Comparison of ENCODE assay signal across 21 mouse cellular contexts in the genomic region with DNA sequence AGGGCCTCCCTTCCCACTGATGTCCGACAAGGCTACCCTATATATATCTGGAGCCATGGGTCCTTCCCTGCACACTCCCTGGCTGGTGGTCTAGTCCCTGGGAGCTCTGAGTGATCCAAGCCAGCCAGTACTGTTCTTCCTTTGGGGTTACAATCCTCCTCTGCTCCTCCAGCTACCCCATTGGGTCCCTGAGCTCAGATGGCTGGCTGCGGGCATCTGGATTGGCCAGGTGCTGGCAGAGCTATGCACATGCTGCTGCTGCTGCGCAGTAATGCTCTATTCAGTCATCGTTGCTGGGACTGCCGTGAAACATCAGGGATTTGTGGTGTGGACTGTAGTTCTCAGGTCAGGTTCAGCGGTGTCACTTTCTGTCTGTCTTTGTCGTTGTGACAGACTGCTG. TPM values are rescaled to one million over a fixed set of nuclear protein-coding genes. Genes with fewer than 3 reads are reported as not detected.
A peak's percentile ranks its signal among the peaks of the same experiment; 100 is the strongest.
DNase-seq lines count a peak whose midpoint lies in the region; ATAC-seq and TF ChIP-seq lines count a peak whose summit lies in the region.
"Had no signal": no experiment of that assay in that cellular context is flagged by ENCODE, and none has a peak within 500 bp of the region (broad histone marks: within the 10 kb centered on the region; RNA-seq: fewer than 3 reads in every experiment).

No protein-coding gene starts in this region.

- no peak for TF ChIP-seq POLR2A in limb, embryonic 14.5 days (IDR thresholded peaks at IDR 0.05; ENCODE audit: borderline replicate concordance, extremely low read depth, insufficient read depth, insufficient read length)

- H3K4me2 ChIP-seq in embryonic facial prominence, embryonic 11.5 days (ENCODE audit: low read depth, low read length), result no peak overlapping the region
- no peak overlapping the region for H3K4me2 ChIP-seq in limb, embryonic 14.5 days (replicated peaks; ENCODE audit: low read depth, low read length, severe bottlenecking)
- H3K4me2 ChIP-seq in intestine, postnatal 0 days (replicated peaks; ENCODE audit: low read depth), result no peak overlapping the region
- H3K4me2 ChIP-seq: forebrain, embryonic 13.5 days; heart, embryonic 11.5 days; hindbrain, embryonic 15.5 days had no signal

- H3K9me3 ChIP-seq in embryonic facial prominence, embryonic 11.5 days (replicated peaks; ENCODE audit: control insufficient read depth, low read length), result no peaks in the 10 kb centered on the region
- H3K9me3 ChIP-seq in embryonic facial prominence, embryonic 10.5 days, result no peaks in the 10 kb centered on the region
- no peaks in the 10 kb centered on the region for H3K9me3 ChIP-seq in limb, embryonic 14.5 days (ENCODE audit: control insufficient read depth, low read length)
- no peaks in the 10 kb centered on the region for H3K9me3 ChIP-seq in limb, embryonic 10.5 days (replicated peaks)
- no peaks in the 10 kb centered on the region for H3K9me3 ChIP-seq in intestine, postnatal 0 days (ENCODE audit: control insufficient read depth)
- H3K9me3 ChIP-seq: forebrain, embryonic 10.5 days; forebrain, embryonic 13.5 days; hindbrain, embryonic 15.5 days had no signal

- H3K36me3 ChIP-seq in embryonic facial prominence, embryonic 11.5 days (replicated peaks; ENCODE audit: control insufficient read depth, insufficient read depth, low read depth, low read length), result no peaks in the 10 kb centered on the region; the same call in 1 of the 2 replicates
- peaks cover 89% of the 10 kb centered on the region for H3K36me3 ChIP-seq in embryonic facial prominence, embryonic 10.5 days (replicated peaks)
- H3K36me3 ChIP-seq in limb, embryonic 14.5 days (ENCODE audit: control insufficient read depth, insufficient read depth, low read length), result peaks cover 55% of the 10 kb centered on the region
- H3K36me3 ChIP-seq in limb, embryonic 10.5 days, result peaks cover 90% of the 10 kb centered on the region
- peaks cover 89% of the 10 kb centered on the region for H3K36me3 ChIP-seq in intestine, postnatal 0 days (ENCODE audit: control insufficient read depth, insufficient read depth)

- peak; percentile 34; the same call in 1 of the 2 replicates for ATAC-seq in embryonic facial prominence, embryonic 11.5 days (replicated peaks; ENCODE audit: insufficient number of reproducible peaks, low FRiP score, low TSS enrichment, low read depth)
- ATAC-seq in limb, embryonic 14.5 days (ENCODE audit: low FRiP score, low read depth), result no peak
- ATAC-seq in intestine, postnatal 0 days, result no peak
- ATAC-seq: forebrain, embryonic 13.5 days; forebrain, embryonic 16.5 days had no signal

- no peak for DNase-seq in embryonic facial prominence, embryonic 11.5 days (ENCODE audit: low spot score)
- DNase-seq in embryonic facial prominence, embryonic 10.5 days (ENCODE audit: low spot score), result no peak
- no peak for DNase-seq in limb, embryonic 14.5 days (ENCODE audit: low spot score)
- DNase-seq in limb, embryonic 10.5 days (ENCODE audit: low spot score), result no peak
- peak; percentile 54 for DNase-seq in R1 (ENCODE audit: low read depth, low spot score)
- DNase-seq: adrenal gland, postnatal 10 days; adrenal gland, postnatal 36 days; cerebellum, adult 18-20 months; cerebellum, adult 9-10 months; cerebellum, postnatal 14 days; gastrocnemius, postnatal 10 days; gastrocnemius, postnatal 36 days; heart, postnatal 36 days; kidney, adult 18-20 months had no signal

- WGBS in embryonic facial prominence, embryonic 11.5 days, result 87% methylated on average over 7 of the region's 7 CpGs
- 88% methylated on average over 7 of the region's 7 CpGs for WGBS in embryonic facial prominence, embryonic 10.5 days
- 85% methylated on average over 7 of the region's 7 CpGs for WGBS in limb, embryonic 14.5 days
- WGBS in limb, embryonic 10.5 days, result 93% methylated on average over 7 of the region's 7 CpGs
- WGBS in intestine, postnatal 0 days, result 92% methylated on average over 7 of the region's 7 CpGs

- H3K27ac ChIP-seq in embryonic facial prominence, embryonic 11.5 days (replicated peaks; ENCODE audit: low read depth, low read length), result no peak overlapping the region
- H3K27ac ChIP-seq in embryonic facial prominence, embryonic 10.5 days (replicated peaks), result no peak overlapping the region
- H3K27ac ChIP-seq in limb, embryonic 14.5 days (replicated peaks; ENCODE audit: low read depth, low read length), result no peak overlapping the region
- no peak overlapping the region for H3K27ac ChIP-seq in limb, embryonic 10.5 days
- H3K27ac ChIP-seq in intestine, postnatal 0 days (ENCODE audit: low read depth, low read length), result no peak overlapping the region
- H3K27ac ChIP-seq: forebrain, embryonic 10.5 days; forebrain, embryonic 13.5 days; hindbrain, embryonic 15.5 days had no signal

- no peaks in the 10 kb centered on the region for H3K27me3 ChIP-seq in embryonic facial prominence, embryonic 11.5 days (ENCODE audit: control insufficient read depth, insufficient read depth, low read length)
- no peaks in the 10 kb centered on the region for H3K27me3 ChIP-seq in embryonic facial prominence, embryonic 10.5 days (replicated peaks; ENCODE audit: low read depth, poor library complexity, severe bottlenecking)
- no peaks in the 10 kb centered on the region for H3K27me3 ChIP-seq in limb, embryonic 14.5 days (ENCODE audit: control insufficient read depth, insufficient read depth, low read length)
- H3K27me3 ChIP-seq in limb, embryonic 10.5 days (ENCODE audit: low read depth, poor library complexity, severe bottlenecking), result no peaks in the 10 kb centered on the region
- no peaks in the 10 kb centered on the region for H3K27me3 ChIP-seq in intestine, postnatal 0 days (replicated peaks; ENCODE audit: control insufficient read depth, insufficient read depth, low read length)
- H3K27me3 ChIP-seq: forebrain, embryonic 13.5 days; hindbrain, embryonic 15.5 days had no signal

- no peak overlapping the region for H3K9ac ChIP-seq in embryonic facial prominence, embryonic 11.5 days (replicated peaks; ENCODE audit: low read length)
- H3K9ac ChIP-seq in limb, embryonic 14.5 days (ENCODE audit: low read depth, low read length, severe bottlenecking), result 0 out of 2 replicates have a peak overlapping the region, but pooled peaks have one; percentile 28
- H3K9ac ChIP-seq in intestine, postnatal 0 days (ENCODE audit: low read depth, low read length), result no peak overlapping the region
- H3K9ac ChIP-seq: forebrain, embryonic 13.5 days; hindbrain, embryonic 15.5 days had no signal

- no peak for TF ChIP-seq CTCF in intestine, postnatal 0 days (IDR thresholded peaks at IDR 0.05; ENCODE audit: low read depth)

- H3K4me3 ChIP-seq in embryonic facial prominence, embryonic 11.5 days (ENCODE audit: low read depth, low read length), result no peak overlapping the region
- no peak overlapping the region for H3K4me3 ChIP-seq in embryonic facial prominence, embryonic 10.5 days
- no peak overlapping the region for H3K4me3 ChIP-seq in limb, embryonic 14.5 days (replicated peaks; ENCODE audit: low read length)
- H3K4me3 ChIP-seq in limb, embryonic 10.5 days, result no peak overlapping the region
- no peak overlapping the region for H3K4me3 ChIP-seq in intestine, postnatal 0 days (ENCODE audit: low read depth, low read length)
- H3K4me3 ChIP-seq: forebrain, embryonic 10.5 days; forebrain, embryonic 13.5 days; hindbrain, embryonic 15.5 days had no signal

- no peaks in the 10 kb centered on the region for H3K4me1 ChIP-seq in embryonic facial prominence, embryonic 11.5 days (ENCODE audit: control insufficient read depth, insufficient read depth, low read length)
- peaks cover 12% of the 10 kb centered on the region for H3K4me1 ChIP-seq in embryonic facial prominence, embryonic 10.5 days
- no peaks in the 10 kb centered on the region for H3K4me1 ChIP-seq in limb, embryonic 14.5 days (ENCODE audit: control insufficient read depth, insufficient read depth, low read length)
- H3K4me1 ChIP-seq in limb, embryonic 10.5 days, result peaks cover 11% of the 10 kb centered on the region
- no peaks in the 10 kb centered on the region for H3K4me1 ChIP-seq in intestine, postnatal 0 days (replicated peaks; ENCODE audit: control insufficient read depth, insufficient read depth, low read length)
- H3K4me1 ChIP-seq: forebrain, embryonic 13.5 days; hindbrain, embryonic 15.5 days had no signal

RNA-seq across cellular contexts. Expression of gene Cutc, which starts 28.0 kb away (rescaled TPM):
- polyA plus RNA-seq in embryonic facial prominence, embryonic 11.5 days (2014; fragmentation: Nextera tagmentation; extraction: Ambion mirVana), result 15.0 and 15.3 TPM in 2 replicates
- polyA plus RNA-seq in embryonic facial prominence, embryonic 10.5 days (2016; fragmentation: Nextera tagmentation; extraction: Ambion mirVana), result 14.4 and 14.8 TPM in 2 replicates
- polyA plus RNA-seq in limb, embryonic 14.5 days (2012; rRNA removed), result 7.0 and 8.2 TPM in 2 replicates
- polyA plus RNA-seq in limb, embryonic 14.5 days (2014; fragmentation: Nextera tagmentation; extraction: Ambion mirVana), result 13.0 and 13.3 TPM in 2 replicates
- 12.3 and 13.1 TPM in 2 replicates for polyA plus RNA-seq in limb, embryonic 10.5 days (2016; fragmentation: Nextera tagmentation; extraction: Ambion mirVana)
- polyA plus RNA-seq in intestine, postnatal 0 days (2015; fragmentation: Nextera tagmentation; extraction: Ambion mirVana), result 21.2 and 23.2 TPM in 2 replicates

RNA-seq across cellular contexts. Expression of gene Cox15, which starts 28.0 kb away (rescaled TPM):
- 7.2 and 7.3 TPM in 2 replicates for polyA plus RNA-seq in embryonic facial prominence, embryonic 11.5 days (2014; fragmentation: Nextera tagmentation; extraction: Ambion mirVana)
- 10.9 and 16.2 TPM in 2 replicates for polyA plus RNA-seq in embryonic facial prominence, embryonic 10.5 days (2016; fragmentation: Nextera tagmentation; extraction: Ambion mirVana)
- polyA plus RNA-seq in limb, embryonic 14.5 days (2012; rRNA removed), result 15.8 and 17.7 TPM in 2 replicates
- 7.7 and 8.8 TPM in 2 replicates for polyA plus RNA-seq in limb, embryonic 14.5 days (2014; fragmentation: Nextera tagmentation; extraction: Ambion mirVana)
- polyA plus RNA-seq in limb, embryonic 10.5 days (2016; fragmentation: Nextera tagmentation; extraction: Ambion mirVana), result 14.6 and 15.4 TPM in 2 replicates
- polyA plus RNA-seq in intestine, postnatal 0 days (2015; fragmentation: Nextera tagmentation; extraction: Ambion mirVana), result 15.3 and 16.8 TPM in 2 replicates

RNA-seq across cellular contexts. Expression of gene Entpd7, which starts 35.3 kb away (rescaled TPM):
- polyA plus RNA-seq in embryonic facial prominence, embryonic 11.5 days (2014; fragmentation: Nextera tagmentation; extraction: Ambion mirVana), result 9.6 and 11.4 TPM in 2 replicates
- polyA plus RNA-seq in embryonic facial prominence, embryonic 10.5 days (2016; fragmentation: Nextera tagmentation; extraction: Ambion mirVana), result 8.9 and 9.8 TPM in 2 replicates
- polyA plus RNA-seq in limb, embryonic 14.5 days (2012; rRNA removed), result 9.3 and 10.3 TPM in 2 replicates
- 11.8 and 13.2 TPM in 2 replicates for polyA plus RNA-seq in limb, embryonic 14.5 days (2014; fragmentation: Nextera tagmentation; extraction: Ambion mirVana)
- polyA plus RNA-seq in limb, embryonic 10.5 days (2016; fragmentation: Nextera tagmentation; extraction: Ambion mirVana), result 9.4 and 12.7 TPM in 2 replicates
- polyA plus RNA-seq in intestine, postnatal 0 days (2015; fragmentation: Nextera tagmentation; extraction: Ambion mirVana), result 61.5 and 65.2 TPM in 2 replicates

RNA-seq across cellular contexts. Expression of gene Slc25a28, which starts 50.1 kb away (rescaled TPM):
- polyA plus RNA-seq in embryonic facial prominence, embryonic 11.5 days (2014; fragmentation: Nextera tagmentation; extraction: Ambion mirVana), result 9.2 and 9.7 TPM in 2 replicates
- polyA plus RNA-seq in embryonic facial prominence, embryonic 10.5 days (2016; fragmentation: Nextera tagmentation; extraction: Ambion mirVana), result 10.3 and 10.9 TPM in 2 replicates
- 70.0 and 77.8 TPM in 2 replicates for polyA plus RNA-seq in limb, embryonic 14.5 days (2012; rRNA removed)
- 14.2 and 18.0 TPM in 2 replicates for polyA plus RNA-seq in limb, embryonic 14.5 days (2014; fragmentation: Nextera tagmentation; extraction: Ambion mirVana)
- polyA plus RNA-seq in limb, embryonic 10.5 days (2016; fragmentation: Nextera tagmentation; extraction: Ambion mirVana), result 10.8 and 12.7 TPM in 2 replicates
- 20.6 and 20.7 TPM in 2 replicates for polyA plus RNA-seq in intestine, postnatal 0 days (2015; fragmentation: Nextera tagmentation; extraction: Ambion mirVana)

RNA-seq across cellular contexts. Expression of gene Abcc2, which starts 57.2 kb away (rescaled TPM):
- 0.03 and 0.11 TPM in 2 replicates for polyA plus RNA-seq in embryonic facial prominence, embryonic 11.5 days (2014; fragmentation: Nextera tagmentation; extraction: Ambion mirVana)
- 0.05 TPM in 1 of 2 replicates, not detected in the other for polyA plus RNA-seq in embryonic facial prominence, embryonic 10.5 days (2016; fragmentation: Nextera tagmentation; extraction: Ambion mirVana)
- 0.11 and 0.18 TPM in 2 replicates for polyA plus RNA-seq in limb, embryonic 14.5 days (2012; rRNA removed)
- polyA plus RNA-seq in limb, embryonic 14.5 days (2014; fragmentation: Nextera tagmentation; extraction: Ambion mirVana), result 0.32 TPM in 1 of 2 replicates, not detected in the other
- 0.26 TPM in 1 of 2 replicates, not detected in the other for polyA plus RNA-seq in limb, embryonic 10.5 days (2016; fragmentation: Nextera tagmentation; extraction: Ambion mirVana)
- polyA plus RNA-seq in intestine, postnatal 0 days (2015; fragmentation: Nextera tagmentation; extraction: Ambion mirVana), result 90.5 and 129 TPM in 2 replicates
- polyA plus RNA-seq: forebrain, embryonic 10.5 days; forebrain, embryonic 13.5 days; forebrain, embryonic 16.5 days; heart, postnatal 0 days had no signal
